ENCODE assay signal across 13 mouse cellular contexts in genomic region chr16:31696367-31696766, GRCm38 (mm10). TPM values are rescaled to one million over a fixed set of nuclear protein-coding genes. Genes with fewer than 3 reads are reported as not detected.
DNase-seq lines count a peak whose midpoint lies in the region; ATAC-seq and TF ChIP-seq lines count a peak whose summit lies in the region.
"Had no signal": no experiment of that assay in that cellular context is flagged by ENCODE, and none has a peak within 500 bp of the region (broad histone marks: within the 10 kb centered on the region; RNA-seq: fewer than 3 reads in every experiment).

No protein-coding gene starts in this region.

- TF ChIP-seq EP300 in stomach, postnatal 0 days (optimal IDR thresholded peaks at IDR 0.05), result no peak
- no peak for TF ChIP-seq EP300 in lung, postnatal 0 days (IDR thresholded peaks at IDR 0.05)

- H3K4me3 ChIP-seq in cerebellum, adult 2 months (replicated peaks; ENCODE audit: insufficient read depth, low read depth, low read length), result peak overlapping the region; percentile 56
- no peak overlapping the region for H3K4me3 ChIP-seq in hindbrain, embryonic 16.5 days (ENCODE audit: low read length)
- H3K4me3 ChIP-seq in hindbrain, embryonic 10.5 days, result no peak overlapping the region
- 0 out of 2 replicates have a peak overlapping the region, but pooled peaks have one; percentile 3 for H3K4me3 ChIP-seq in stomach, embryonic 16.5 days (replicated peaks; ENCODE audit: low read length)
- H3K4me3 ChIP-seq in stomach, postnatal 0 days (ENCODE audit: low read depth, low read length), result no peak overlapping the region
- H3K4me3 ChIP-seq in olfactory bulb, adult 2 months (ENCODE audit: insufficient read depth, low read depth, low read length), result peak overlapping the region; percentile 56
- no peak overlapping the region for H3K4me3 ChIP-seq in lung, postnatal 0 days (ENCODE audit: low read depth, low read length)
- H3K4me3 ChIP-seq: embryonic facial prominence, embryonic 12.5 days; liver, embryonic 15.5 days had no signal

- no peak overlapping the region for H3K9ac ChIP-seq in hindbrain, embryonic 16.5 days (ENCODE audit: low read depth, low read length)
- peak overlapping the region; percentile 31; the same call in 1 of the 2 replicates for H3K9ac ChIP-seq in stomach, embryonic 16.5 days (ENCODE audit: low read length)
- no peak overlapping the region for H3K9ac ChIP-seq in stomach, postnatal 0 days (ENCODE audit: low read length)
- no peak overlapping the region for H3K9ac ChIP-seq in lung, postnatal 0 days (replicated peaks; ENCODE audit: low read depth)
- H3K9ac ChIP-seq: embryonic facial prominence, embryonic 12.5 days; liver, embryonic 15.5 days had no signal

- TF ChIP-seq CTCF in cerebellum, adult 2 months (IDR thresholded peaks at IDR 0.05; ENCODE audit: borderline replicate concordance, insufficient read depth, low read depth, low read length), result no peak
- no peak for TF ChIP-seq CTCF in stomach, postnatal 0 days (IDR thresholded peaks at IDR 0.05; ENCODE audit: low read depth)
- TF ChIP-seq CTCF in olfactory bulb, adult 2 months (IDR thresholded peaks at IDR 0.05; ENCODE audit: insufficient read depth, low read depth, low read length), result no peak
- no peak for TF ChIP-seq CTCF in lung, postnatal 0 days (IDR thresholded peaks at IDR 0.05)

- ATAC-seq in hindbrain, embryonic 16.5 days, result no peak
- no peak for ATAC-seq in stomach, embryonic 16.5 days (ENCODE audit: insufficient read depth, low FRiP score)
- no peak for ATAC-seq in stomach, postnatal 0 days (ENCODE audit: low FRiP score, low TSS enrichment)
- no peak for ATAC-seq in lung, postnatal 0 days

- DNase-seq in cerebellum, adult 2 months, result peak; percentile 26 to 38
- DNase-seq in cerebellum, adult 9-11 months, result no peak
- no peak for DNase-seq in hindbrain, embryonic 10.5 days (ENCODE audit: low spot score)
- no peak for DNase-seq in stomach, postnatal 0 days (ENCODE audit: low spot score)
- no peak for DNase-seq in lung, postnatal 0 days (ENCODE audit: low spot score)
- DNase-seq: cerebellum, postnatal 10 days; heart, postnatal 10 days; left cerebral cortex, postnatal 4 days had no signal

- WGBS in cerebellum, adult 2 months, result 52% methylated on average over 6 of the region's 6 CpGs
- WGBS in hindbrain, embryonic 16.5 days, result 76% methylated on average over 6 of the region's 6 CpGs
- WGBS in hindbrain, embryonic 10.5 days, result 78% methylated on average over 6 of the region's 6 CpGs
- WGBS in stomach, embryonic 16.5 days, result 34% methylated on average over 6 of the region's 6 CpGs
- WGBS in stomach, postnatal 0 days, result 41% methylated on average over 6 of the region's 6 CpGs
- 20% methylated on average over 6 of the region's 6 CpGs for WGBS in olfactory bulb, adult 2 months
- 23% methylated on average over 6 of the region's 6 CpGs for WGBS in lung, postnatal 0 days

- H3K27ac ChIP-seq in cerebellum, adult 2 months (ENCODE audit: insufficient read depth, low read length), result peak overlapping the region; percentile 79; the same call in 1 of the 2 replicates
- no peak overlapping the region for H3K27ac ChIP-seq in hindbrain, embryonic 16.5 days (ENCODE audit: low read depth, low read length)
- H3K27ac ChIP-seq in hindbrain, embryonic 10.5 days, result no peak overlapping the region
- peak overlapping the region; percentile 13; the same call in 1 of the 2 replicates for H3K27ac ChIP-seq in stomach, embryonic 16.5 days (ENCODE audit: low read length)
- no peak overlapping the region for H3K27ac ChIP-seq in stomach, postnatal 0 days (replicated peaks)
- H3K27ac ChIP-seq in olfactory bulb, adult 2 months (ENCODE audit: insufficient read depth, low read depth, low read length), result peak overlapping the region; percentile 89
- no peak overlapping the region for H3K27ac ChIP-seq in lung, postnatal 0 days (ENCODE audit: low read length)
- H3K27ac ChIP-seq: embryonic facial prominence, embryonic 12.5 days; liver, embryonic 15.5 days had no signal

- H3K36me3 ChIP-seq in hindbrain, embryonic 16.5 days (ENCODE audit: control insufficient read depth, insufficient read depth, low read length), result no peaks in the 10 kb centered on the region
- no peaks in the 10 kb centered on the region for H3K36me3 ChIP-seq in hindbrain, embryonic 10.5 days
- no peaks in the 10 kb centered on the region for H3K36me3 ChIP-seq in stomach, embryonic 16.5 days (ENCODE audit: control insufficient read depth, insufficient read depth, low read length)
- no peaks in the 10 kb centered on the region for H3K36me3 ChIP-seq in stomach, postnatal 0 days (ENCODE audit: control insufficient read depth, insufficient read depth, low read length)
- H3K36me3 ChIP-seq in lung, postnatal 0 days (ENCODE audit: insufficient read depth, low read length), result no peaks in the 10 kb centered on the region
- H3K36me3 ChIP-seq: embryonic facial prominence, embryonic 12.5 days; liver, embryonic 15.5 days had no signal

- peak overlapping the region; percentile 21; the same call in 1 of the 2 replicates for H3K4me2 ChIP-seq in hindbrain, embryonic 16.5 days (ENCODE audit: low read length)
- H3K4me2 ChIP-seq in stomach, embryonic 16.5 days (ENCODE audit: low read depth, low read length), result 0 out of 2 replicates have a peak overlapping the region, but pooled peaks have one; percentile 34
- H3K4me2 ChIP-seq in stomach, postnatal 0 days (replicated peaks; ENCODE audit: low read depth), result no peak overlapping the region
- H3K4me2 ChIP-seq in lung, postnatal 0 days (replicated peaks; ENCODE audit: low read depth, low read length), result no peak overlapping the region
- H3K4me2 ChIP-seq: embryonic facial prominence, embryonic 12.5 days; liver, embryonic 15.5 days had no signal

- peaks cover 8% of the 10 kb centered on the region; the same call in 1 of the 2 replicates for H3K4me1 ChIP-seq in cerebellum, adult 2 months (ENCODE audit: control insufficient read depth, insufficient read depth, low read length)
- H3K4me1 ChIP-seq in hindbrain, embryonic 16.5 days (ENCODE audit: control insufficient read depth, insufficient read depth, low read depth, low read length), result peaks cover 5% of the 10 kb centered on the region; the same call in 1 of the 2 replicates
- H3K4me1 ChIP-seq in hindbrain, embryonic 10.5 days (replicated peaks), result peaks cover 6% of the 10 kb centered on the region; the same call in 1 of the 2 replicates
- H3K4me1 ChIP-seq in stomach, embryonic 16.5 days (ENCODE audit: control insufficient read depth, insufficient read depth, low read length), result peaks cover 14% of the 10 kb centered on the region
- no peaks in the 10 kb centered on the region; the same call in 1 of the 2 replicates for H3K4me1 ChIP-seq in stomach, postnatal 0 days (replicated peaks; ENCODE audit: control insufficient read depth, insufficient read depth)
- peaks cover 10% of the 10 kb centered on the region; the same call in 1 of the 2 replicates for H3K4me1 ChIP-seq in olfactory bulb, adult 2 months (ENCODE audit: control insufficient read depth, insufficient read depth, low read length)
- no peaks in the 10 kb centered on the region for H3K4me1 ChIP-seq in lung, postnatal 0 days (ENCODE audit: insufficient read depth, low read depth, low read length)

- no peak for TF ChIP-seq POLR2A in cerebellum, adult 2 months (IDR thresholded peaks at IDR 0.05; ENCODE audit: borderline replicate concordance, insufficient read depth, low read length)
- no peak for TF ChIP-seq POLR2A in olfactory bulb, adult 2 months (IDR thresholded peaks at IDR 0.05; ENCODE audit: insufficient read depth, low read depth, low read length)

- no peaks in the 10 kb centered on the region for H3K9me3 ChIP-seq in hindbrain, embryonic 16.5 days (ENCODE audit: control insufficient read depth, low read length)
- H3K9me3 ChIP-seq in hindbrain, embryonic 10.5 days, result no peaks in the 10 kb centered on the region
- no peaks in the 10 kb centered on the region for H3K9me3 ChIP-seq in stomach, embryonic 16.5 days (replicated peaks; ENCODE audit: control insufficient read depth, low read length)
- no peaks in the 10 kb centered on the region for H3K9me3 ChIP-seq in stomach, postnatal 0 days (ENCODE audit: control insufficient read depth, low read length)
- H3K9me3 ChIP-seq in lung, postnatal 0 days (ENCODE audit: low read length), result no peaks in the 10 kb centered on the region
- H3K9me3 ChIP-seq: embryonic facial prominence, embryonic 12.5 days; liver, embryonic 15.5 days had no signal

- no peaks in the 10 kb centered on the region for H3K27me3 ChIP-seq in cerebellum, adult 2 months (ENCODE audit: control insufficient read depth, insufficient read depth, low read length)
- no peaks in the 10 kb centered on the region for H3K27me3 ChIP-seq in hindbrain, embryonic 16.5 days (replicated peaks; ENCODE audit: control insufficient read depth, insufficient read depth, low read length)
- H3K27me3 ChIP-seq in hindbrain, embryonic 10.5 days (ENCODE audit: insufficient read depth, poor library complexity, severe bottlenecking), result no peaks in the 10 kb centered on the region
- H3K27me3 ChIP-seq in stomach, embryonic 16.5 days (ENCODE audit: control insufficient read depth, insufficient read depth, low read length), result no peaks in the 10 kb centered on the region
- H3K27me3 ChIP-seq in stomach, postnatal 0 days (ENCODE audit: control insufficient read depth, insufficient read depth, low read length), result no peaks in the 10 kb centered on the region
- H3K27me3 ChIP-seq in lung, postnatal 0 days (replicated peaks; ENCODE audit: insufficient read depth, low read length), result no peaks in the 10 kb centered on the region
- H3K27me3 ChIP-seq: embryonic facial prominence, embryonic 12.5 days; liver, embryonic 15.5 days had no signal

RNA-seq across cellular contexts. Expression of gene Dlg1, which starts 33.1 kb away (rescaled TPM):
- 82.2 and 85.9 TPM in 2 replicates for polyA plus RNA-seq in cerebellum, adult 2 months (2012; rRNA removed)
- 12.7 and 13.4 TPM in 2 replicates for polyA plus RNA-seq in hindbrain, embryonic 16.5 days (2015; fragmentation: Nextera tagmentation; extraction: Ambion mirVana)
- polyA plus RNA-seq in hindbrain, embryonic 10.5 days (2016; fragmentation: Nextera tagmentation; extraction: Ambion mirVana), result 16.9 and 24.0 TPM in 2 replicates
- polyA plus RNA-seq in stomach, embryonic 16.5 days (2015; fragmentation: Nextera tagmentation; extraction: Ambion mirVana), result 24.7 and 26.6 TPM in 2 replicates
- polyA plus RNA-seq in stomach, postnatal 0 days (2015; fragmentation: Nextera tagmentation; extraction: Ambion mirVana), result 11.8 and 12.1 TPM in 2 replicates
- polyA plus RNA-seq in olfactory bulb, adult 2 months (2012; ENCODE audit: insufficient read depth, insufficient read length, low replicate concordance, missing spikeins), result not detected in 2 replicates
- polyA plus RNA-seq in lung, postnatal 0 days (2015; fragmentation: Nextera tagmentation; extraction: Ambion mirVana), result 12.7 and 19.3 TPM in 2 replicates

Comparison
In these comparisons a context has a peak if more than half of its experiments do, and no peak if none do; other contexts are left out.
1. DNase-seq: peak in cerebellum, adult 2 months (2 of 2); none in cerebellum, adult 9-11 months (single experiment), hindbrain, embryonic 10.5 days (single experiment), stomach, postnatal 0 days (single experiment) and lung, postnatal 0 days (single experiment).
2. H3K27ac ChIP-seq: peak in cerebellum, adult 2 months (single experiment), stomach, embryonic 16.5 days (single experiment) and olfactory bulb, adult 2 months (single experiment); none in hindbrain, embryonic 16.5 days (single experiment), hindbrain, embryonic 10.5 days (single experiment), stomach, postnatal 0 days (single experiment) and lung, postnatal 0 days (single experiment).
3. H3K4me3 ChIP-seq: peak in cerebellum, adult 2 months (single experiment), stomach, embryonic 16.5 days (single experiment) and olfactory bulb, adult 2 months (single experiment); none in hindbrain, embryonic 16.5 days (single experiment), hindbrain, embryonic 10.5 days (single experiment), stomach, postnatal 0 days (single experiment) and lung, postnatal 0 days (single experiment).
4. H3K4me2 ChIP-seq: peak in hindbrain, embryonic 16.5 days (single experiment) and stomach, embryonic 16.5 days (single experiment); none in stomach, postnatal 0 days (single experiment) and lung, postnatal 0 days (single experiment).